Mouse (Mus musculus): Measurements from ENCODE around the gene Sult1a1. TPM values are rescaled to one million over a fixed set of nuclear protein-coding genes. Genes with fewer than 3 reads are reported as not detected.
A peak's percentile ranks its signal among the peaks of the same experiment; 100 is the strongest.

Gene Sult1a1
- 10 to 100 TPM; 24.0 to 45.6 TPM for total RNA-seq (2021)
- long read RNA-seq, experiment 1, transcript Sult1a1-202 (8 exons, 1,289 nt), result major isoform, 37 of 46 reads
- long read RNA-seq, experiment 1, partial matches to known transcripts, result 0 of 46 reads
- long read RNA-seq, experiment 1, other reads (novel, unspliced or antisense), result 7 of 46 reads
- long read RNA-seq, experiment 2, transcript Sult1a1-202 (8 exons, 1,289 nt), result major isoform, 10 of 21 reads
- long read RNA-seq, experiment 2, partial matches to known transcripts, result 2 of 21 reads
- long read RNA-seq, experiment 2, other reads (novel, unspliced or antisense), result 7 of 21 reads

GRCm38 (mm10) chr7:126676207-126676606 lies at the start of gene Sult1a1:
Sult1a1 (minus strand) TSS chr7:126676432.
- no peak for DNase-seq (ENCODE audit: low spot score in 2 of 2)

- DNase-seq (ENCODE audit: low spot score in 2 of 2), result no peak
These were observed 49.4 kb upstream of the Sult1a1 start for GRCm38 (mm10) chr7:126725667-126726066.

- DNase-seq (ENCODE audit: low spot score in 2 of 2), result no peak
These were observed 48.8 kb upstream of the Sult1a1 start for GRCm38 (mm10) chr7:126725077-126725476.

- DNase-seq (ENCODE audit: low spot score in 2 of 2), result no peak
These were observed 45.4 kb upstream of the Sult1a1 start for GRCm38 (mm10) chr7:126721635-126722034.

- no peak for DNase-seq (ENCODE audit: low spot score in 2 of 2)
These were observed 42.6 kb upstream of the Sult1a1 start for GRCm38 (mm10) chr7:126718787-126719337.

- DNase-seq (ENCODE audit: low spot score in 2 of 2), result no peak
These were observed 41.3 kb upstream of the Sult1a1 start for GRCm38 (mm10) chr7:126717566-126717965.

GRCm38 (mm10) chr7:126715679-126716078 lies 39.4 kb upstream of the Sult1a1 start:
- DNase-seq (ENCODE audit: low spot score in 2 of 2), result no peak

GRCm38 (mm10) chr7:126711910-126712309 lies 35.7 kb upstream of the Sult1a1 start:
- no peak for DNase-seq (ENCODE audit: low spot score in 2 of 2)

- no peak for DNase-seq (ENCODE audit: low spot score in 2 of 2)
These were observed 34.0 kb upstream of the Sult1a1 start for GRCm38 (mm10) chr7:126710266-126710665.

- DNase-seq (ENCODE audit: low spot score in 2 of 2), result no peak
These were observed 32.1 kb upstream of the Sult1a1 start for GRCm38 (mm10) chr7:126708175-126708952.

GRCm38 (mm10) chr7:126707442-126708174 lies 31.4 kb upstream of the Sult1a1 start, which contains the start of gene Coro1a:
Coro1a (minus strand) TSS chr7:126707787.
- DNase-seq (ENCODE audit: low spot score in 2 of 2), result no peak

- peak; percentile 43 to 55 for DNase-seq (ENCODE audit: low spot score in 2 of 2)
These were observed 28.1 kb upstream of the Sult1a1 start for GRCm38 (mm10) chr7:126704121-126704980.

- no peak for DNase-seq (ENCODE audit: low spot score in 2 of 2)
These were observed 27.5 kb upstream of the Sult1a1 start for GRCm38 (mm10) chr7:126703757-126704077.

GRCm38 (mm10) chr7:126702861-126703756 lies 26.9 kb upstream of the Sult1a1 start:
- DNase-seq (ENCODE audit: low spot score in 2 of 2), result no peak

- no peak for DNase-seq (ENCODE audit: low spot score in 2 of 2)
These were observed 26.1 kb upstream of the Sult1a1 start for GRCm38 (mm10) chr7:126702358-126702757.

GRCm38 (mm10) chr7:126701559-126702357 lies 25.5 kb upstream of the Sult1a1 start:
- no peak for DNase-seq (ENCODE audit: low spot score in 2 of 2)

GRCm38 (mm10) chr7:126701070-126701469 lies 24.8 kb upstream of the Sult1a1 start:
- DNase-seq (ENCODE audit: low spot score in 2 of 2), result peak; percentile 72 to 85

Data from adrenal gland, postnatal 4 days (tissue).